Comparison of ENCODE assay signal across 20 mouse cellular contexts in genomic region chr4:129505511-129505910, GRCm38 (mm10). TPM values are rescaled to one million over a fixed set of nuclear protein-coding genes. Genes with fewer than 3 reads are reported as not detected.
"Had no signal": no experiment of that assay in that cellular context is flagged by ENCODE, and none has a peak within 500 bp of the region (broad histone marks: within the 10 kb centered on the region; RNA-seq: fewer than 3 reads in every experiment).

No protein-coding gene starts in this region.

- DNase-seq: lung, adult 2 months; lung, postnatal 14 days; lung, postnatal 36 days; right cerebral cortex, postnatal 14 days; thymus, adult 2 months; thymus, postnatal 25 days; thymus, postnatal 4 days had no signal

RNA-seq across cellular contexts. Expression of gene Fam229a, which starts 14.5 kb away (rescaled TPM):
- total RNA-seq: megakaryocyte progenitor cell, adult 5-6 weeks; midbrain, postnatal 0 days; monocyte, adult 5-6 weeks; neutrophil, adult 5-6 weeks had no signal
- polyA plus RNA-seq: lung, embryonic 15.5 days; macrophage; midbrain, embryonic 11.5 days; midbrain, embryonic 13.5 days; midbrain, embryonic 15.5 days; neural tube, embryonic 12.5 days had no signal

RNA-seq across cellular contexts. Expression of gene Tssk3, which starts 14.7 kb away (rescaled TPM):
- total RNA-seq: megakaryocyte progenitor cell, adult 5-6 weeks; monocyte, adult 5-6 weeks; neutrophil, adult 5-6 weeks had no signal
- polyA plus RNA-seq: lung, embryonic 15.5 days; macrophage; midbrain, embryonic 11.5 days; neural tube, embryonic 12.5 days; spleen, adult 2 months; stomach, embryonic 15.5 days; thymus, adult 2 months; urinary bladder, adult 2 months had no signal
